Mouse (Mus musculus): Measurements from ENCODE around the gene Lypd6b. TPM values are rescaled to one million over a fixed set of nuclear protein-coding genes. Genes with fewer than 3 reads are reported as not detected.

Lypd6b gene
- polyA plus RNA-seq, 1 experiment from 2014 or later = 0.12 TPM

DNA sequence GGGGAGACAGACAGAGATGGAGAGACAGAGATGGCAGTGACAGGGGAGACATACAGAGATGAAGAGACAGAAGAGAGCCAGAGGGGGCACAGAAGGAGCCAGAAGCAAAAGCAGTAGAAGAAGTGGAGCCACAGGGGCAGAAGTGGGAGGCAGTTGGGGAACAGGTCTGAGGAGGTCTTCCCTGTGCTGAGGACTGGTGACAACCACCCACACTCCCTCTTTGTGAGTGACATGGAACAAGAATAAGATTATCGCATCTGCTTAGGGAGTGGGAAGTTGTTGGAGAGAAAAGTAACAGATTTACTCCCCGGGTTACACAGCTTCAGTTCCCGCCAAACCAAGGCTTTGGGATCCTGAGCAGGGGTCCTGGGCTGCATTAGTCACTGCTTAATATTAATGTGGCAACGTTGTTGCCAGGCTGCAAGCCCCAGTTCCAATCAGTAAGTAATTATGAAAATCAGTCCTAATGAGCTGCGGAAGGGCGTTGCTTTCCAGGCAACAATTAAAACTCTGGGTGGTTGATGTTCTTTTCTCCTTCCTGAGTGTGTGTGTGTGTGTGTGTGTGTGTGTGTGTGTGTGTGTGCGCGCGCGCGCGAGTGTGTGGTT lies 50.1 kb downstream of the Lypd6b start:
- Histone ChIP-seq H3K27ac (no peak overlapping the region), H3K4me3 (no peak overlapping the region), H3K27me3 (replicated peaks) (no peaks in the 10 kb centered on the region), H3K36me3 (no peaks in the 10 kb centered on the region), H3K9ac (no peak overlapping the region), H3K4me1 (no peaks in the 10 kb centered on the region), H3K9me3 (replicated peaks) (no peaks in the 10 kb centered on the region), H3K4me2 (no peak overlapping the region)
- ATAC-seq = no peak
- 59% methylated on average over 10 of the region's 12 CpGs for WGBS (ENCODE audit: insufficient replicate concordance)

DNA sequence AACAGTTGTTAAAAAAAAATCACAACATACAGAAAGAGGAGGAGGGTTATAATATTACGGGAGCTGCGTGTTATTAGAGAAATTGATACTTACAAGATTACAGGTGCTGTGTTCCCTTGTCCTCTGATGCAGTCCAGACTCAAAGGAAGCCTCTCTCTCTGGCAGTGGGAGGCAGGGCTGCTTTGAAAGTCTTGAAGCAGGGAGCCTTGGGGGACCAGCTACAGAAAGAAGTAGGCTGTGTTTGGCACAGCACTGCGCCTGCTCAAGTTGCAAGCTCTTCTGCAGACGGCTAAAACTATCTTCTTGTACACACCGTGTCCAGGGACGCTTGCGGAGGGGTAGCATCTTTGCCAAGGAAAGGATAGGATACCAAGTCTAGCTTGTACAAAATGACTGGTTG lies 51.1 kb downstream of the Lypd6b start:
- no peak overlapping the region for H3K27ac ChIP-seq
- no peaks in the 10 kb centered on the region for H3K36me3 ChIP-seq
- no peak overlapping the region for H3K4me3 ChIP-seq
- H3K4me1 ChIP-seq = no peaks in the 10 kb centered on the region
- no peaks in the 10 kb centered on the region for H3K9me3 ChIP-seq (replicated peaks)
- no peak for ATAC-seq
- no peak overlapping the region for H3K4me2 ChIP-seq
- WGBS (ENCODE audit: insufficient replicate concordance) = 80% methylated on average over 7 of the region's 7 CpGs
- no peak overlapping the region for H3K9ac ChIP-seq
- H3K27me3 ChIP-seq (replicated peaks) = no peaks in the 10 kb centered on the region

DNA sequence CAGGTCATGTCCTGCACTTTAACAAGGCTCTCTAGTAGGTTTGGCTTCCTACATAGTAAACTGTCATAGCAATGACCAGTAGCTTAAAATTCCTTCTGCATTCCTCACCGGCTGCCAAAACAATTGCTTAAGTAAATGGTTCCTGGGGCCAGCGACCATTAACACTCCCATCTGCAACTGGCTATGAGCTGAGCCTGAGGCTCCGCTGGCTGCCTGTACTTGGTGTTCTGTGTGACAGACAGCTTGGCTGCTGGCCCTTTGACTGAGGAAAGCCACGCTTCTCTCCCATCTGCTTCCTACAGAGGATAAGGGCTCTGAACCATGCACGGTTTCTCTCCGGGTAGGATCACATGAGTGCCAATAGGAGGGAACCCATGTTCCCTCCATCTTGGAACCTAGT lies 53.1 kb downstream of the Lypd6b start:
- 50% methylated on average over 6 of the region's 6 CpGs for WGBS (ENCODE audit: insufficient replicate concordance)
- no peak overlapping the region for H3K4me3 ChIP-seq
- H3K9me3 ChIP-seq (replicated peaks) = no peaks in the 10 kb centered on the region
- H3K27ac ChIP-seq = no peak overlapping the region
- H3K27me3 ChIP-seq (replicated peaks) = no peaks in the 10 kb centered on the region
- H3K9ac ChIP-seq = no peak overlapping the region
- no peak for ATAC-seq
- H3K36me3 ChIP-seq = no peaks in the 10 kb centered on the region
- H3K4me1 ChIP-seq = no peaks in the 10 kb centered on the region
- no peak overlapping the region for H3K4me2 ChIP-seq

DNA sequence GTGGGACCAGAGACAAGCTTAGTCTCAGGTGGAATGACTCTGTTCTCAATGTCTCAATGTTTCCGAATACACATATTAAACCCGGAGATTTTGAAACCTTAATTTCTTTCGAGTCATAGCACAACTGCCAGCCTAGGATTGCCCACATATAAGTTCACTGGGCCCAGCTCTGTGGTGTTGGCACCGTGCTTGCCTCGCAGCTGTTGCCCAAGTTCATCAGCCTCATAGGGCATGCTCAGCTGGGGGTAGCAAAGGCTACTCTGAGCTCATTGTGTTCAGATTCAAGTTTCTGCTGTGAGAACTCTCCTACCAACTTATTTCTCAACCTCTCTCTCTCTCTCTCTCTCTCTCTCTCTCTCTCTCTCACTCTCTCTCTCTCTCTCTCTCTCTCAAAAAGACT lies 53.6 kb downstream of the Lypd6b start:
- Histone ChIP-seq H3K4me2 (no peak overlapping the region), H3K27ac (no peak overlapping the region), H3K4me3 (no peak overlapping the region), H3K9ac (no peak overlapping the region), H3K9me3 (replicated peaks) (no peaks in the 10 kb centered on the region), H3K36me3 (no peaks in the 10 kb centered on the region), H3K4me1 (no peaks in the 10 kb centered on the region), H3K27me3 (replicated peaks) (no peaks in the 10 kb centered on the region)
- 76% methylated on average over 5 of the region's 5 CpGs for WGBS (ENCODE audit: insufficient replicate concordance)
- ATAC-seq = no peak

DNA sequence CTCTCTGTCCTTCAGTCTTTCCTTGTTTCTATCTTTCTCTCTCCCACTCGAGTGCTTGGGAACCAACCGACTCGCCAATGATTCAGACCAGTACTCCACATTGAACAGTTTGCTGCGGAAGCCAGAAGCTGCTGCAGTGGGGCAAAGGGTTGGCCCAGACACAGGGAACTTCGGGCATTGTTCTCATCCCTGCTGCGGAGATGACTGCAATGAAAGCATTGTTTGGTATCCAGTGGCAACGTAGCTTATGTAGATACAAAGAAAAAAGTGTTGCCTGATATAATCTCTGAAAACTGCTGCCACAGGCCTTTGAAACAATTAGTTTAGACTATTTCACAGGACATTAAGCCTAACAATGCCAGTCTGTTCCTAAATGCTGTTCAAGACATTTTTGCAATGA lies 57.6 kb downstream of the Lypd6b start:
- no peak overlapping the region for H3K4me3 ChIP-seq
- H3K9me3 ChIP-seq (replicated peaks) = no peaks in the 10 kb centered on the region
- H3K9ac ChIP-seq = no peak overlapping the region
- no peak overlapping the region for H3K4me2 ChIP-seq
- ATAC-seq = no peak
- no peaks in the 10 kb centered on the region for H3K4me1 ChIP-seq
- no peaks in the 10 kb centered on the region for H3K36me3 ChIP-seq
- no peak overlapping the region for H3K27ac ChIP-seq
- 66% methylated on average over 7 of the region's 7 CpGs for WGBS (ENCODE audit: insufficient replicate concordance)
- H3K27me3 ChIP-seq (replicated peaks) = no peaks in the 10 kb centered on the region

DNA sequence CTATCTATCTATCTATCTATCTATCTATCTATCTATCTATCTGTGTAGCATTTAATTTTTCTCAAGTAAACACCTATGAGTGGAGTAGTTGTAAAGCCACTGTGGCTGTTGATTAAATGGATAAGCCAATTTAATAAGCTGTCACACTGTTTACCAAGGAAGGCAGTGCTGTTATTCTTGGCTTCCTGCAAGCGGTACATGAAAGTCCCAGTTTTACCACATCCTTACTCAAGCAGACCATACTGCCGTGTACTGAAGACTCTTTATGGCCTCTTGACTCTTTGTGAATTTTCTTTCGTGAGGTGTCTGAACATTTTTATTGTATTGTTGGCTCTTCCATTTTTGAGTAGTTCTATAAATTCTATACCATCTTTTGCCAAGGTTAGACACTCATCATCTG lies 58.6 kb downstream of the Lypd6b start:
- Histone ChIP-seq H3K4me3 (no peak overlapping the region), H3K9ac (no peak overlapping the region), H3K27me3 (replicated peaks) (no peaks in the 10 kb centered on the region), H3K9me3 (replicated peaks) (no peaks in the 10 kb centered on the region), H3K36me3 (no peaks in the 10 kb centered on the region), H3K4me1 (no peaks in the 10 kb centered on the region), H3K27ac (no peak overlapping the region), H3K4me2 (no peak overlapping the region)
- WGBS (ENCODE audit: insufficient replicate concordance) = 49% methylated on average over 3 of the region's 3 CpGs
- no peak for ATAC-seq

DNA sequence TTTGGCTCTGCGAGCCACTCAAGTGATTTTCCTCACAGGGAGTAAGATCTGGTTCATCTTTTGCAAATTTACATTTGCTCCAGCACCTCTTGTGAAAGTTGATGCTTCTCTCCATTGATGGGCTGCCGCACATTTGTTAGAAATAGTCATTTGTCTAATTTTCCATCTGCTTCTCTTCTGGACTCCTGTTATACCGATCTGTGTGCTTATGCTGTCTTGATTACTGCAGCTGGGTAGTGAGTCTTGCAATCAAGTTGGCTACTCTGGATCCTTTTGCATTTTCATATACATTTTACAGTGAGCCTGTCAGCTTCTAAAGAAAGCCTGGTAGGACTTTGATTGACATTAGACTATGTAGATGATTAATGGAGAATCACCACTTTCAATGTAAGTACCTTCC lies 59.4 kb downstream of the Lypd6b start:
- 71% methylated on average over 3 of the region's 3 CpGs for WGBS (ENCODE audit: insufficient replicate concordance)
- H3K36me3 ChIP-seq = no peaks in the 10 kb centered on the region
- no peaks in the 10 kb centered on the region for H3K9me3 ChIP-seq (replicated peaks)
- no peaks in the 10 kb centered on the region for H3K27me3 ChIP-seq (replicated peaks)
- no peak overlapping the region for H3K9ac ChIP-seq
- no peak overlapping the region for H3K4me2 ChIP-seq
- no peak overlapping the region for H3K27ac ChIP-seq
- no peak for ATAC-seq
- no peaks in the 10 kb centered on the region for H3K4me1 ChIP-seq
- H3K4me3 ChIP-seq = no peak overlapping the region

DNA sequence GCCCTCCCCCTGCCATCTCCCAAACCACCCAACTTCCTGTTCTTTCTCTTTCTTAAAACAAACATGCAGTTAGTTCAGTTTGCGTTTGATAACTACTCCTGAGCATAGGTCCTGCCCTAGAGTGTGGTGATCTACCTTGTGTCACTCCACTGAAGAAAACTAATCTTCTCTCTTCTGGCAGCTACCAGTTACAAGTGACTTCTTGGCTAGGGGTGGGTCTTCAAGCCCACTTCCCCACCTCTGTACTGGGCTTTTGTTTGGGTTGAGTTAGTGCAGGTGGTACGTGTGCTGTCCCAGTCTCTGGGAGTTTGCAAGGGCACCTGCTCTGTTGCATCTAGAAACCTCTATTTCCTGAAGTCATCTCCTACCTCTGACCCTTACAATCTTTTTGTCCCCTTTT lies 60.3 kb downstream of the Lypd6b start:
- H3K9ac ChIP-seq = no peak overlapping the region
- WGBS (ENCODE audit: insufficient replicate concordance) = 33% methylated on average over 2 of the region's 2 CpGs
- H3K27ac ChIP-seq = no peak overlapping the region
- H3K27me3 ChIP-seq (replicated peaks) = no peaks in the 10 kb centered on the region
- H3K9me3 ChIP-seq (replicated peaks) = no peaks in the 10 kb centered on the region
- no peaks in the 10 kb centered on the region for H3K36me3 ChIP-seq
- no peak for ATAC-seq
- H3K4me1 ChIP-seq = no peaks in the 10 kb centered on the region
- H3K4me2 ChIP-seq = no peak overlapping the region
- no peak overlapping the region for H3K4me3 ChIP-seq

DNA sequence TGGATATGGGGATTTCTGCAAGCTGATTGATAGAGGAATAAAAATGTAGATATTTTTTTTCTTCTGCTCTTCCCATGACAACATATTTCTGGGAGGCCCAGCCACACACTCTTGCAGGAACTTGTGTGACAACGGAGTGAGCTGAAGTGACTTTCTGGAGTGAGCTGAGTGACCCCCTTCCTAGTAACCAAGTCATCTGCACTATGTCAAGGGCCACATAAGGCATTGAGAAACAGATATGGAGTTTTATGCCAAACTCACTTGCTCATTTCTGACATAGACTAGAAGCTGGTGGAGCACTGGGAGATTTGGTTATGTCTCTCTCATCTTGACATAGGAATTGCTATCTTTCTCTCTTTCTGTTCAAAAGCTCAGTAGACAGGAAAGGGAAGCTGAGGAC lies 62.3 kb downstream of the Lypd6b start:
- Histone ChIP-seq H3K9ac (no peak overlapping the region), H3K4me1 (no peaks in the 10 kb centered on the region), H3K27me3 (replicated peaks) (no peaks in the 10 kb centered on the region), H3K4me2 (no peak overlapping the region), H3K9me3 (replicated peaks) (no peaks in the 10 kb centered on the region), H3K27ac (no peak overlapping the region), H3K36me3 (no peaks in the 10 kb centered on the region), H3K4me3 (no peak overlapping the region)
- ATAC-seq = no peak
- WGBS (ENCODE audit: insufficient replicate concordance) = 54% methylated on average over 1 of the region's 1 CpGs

DNA sequence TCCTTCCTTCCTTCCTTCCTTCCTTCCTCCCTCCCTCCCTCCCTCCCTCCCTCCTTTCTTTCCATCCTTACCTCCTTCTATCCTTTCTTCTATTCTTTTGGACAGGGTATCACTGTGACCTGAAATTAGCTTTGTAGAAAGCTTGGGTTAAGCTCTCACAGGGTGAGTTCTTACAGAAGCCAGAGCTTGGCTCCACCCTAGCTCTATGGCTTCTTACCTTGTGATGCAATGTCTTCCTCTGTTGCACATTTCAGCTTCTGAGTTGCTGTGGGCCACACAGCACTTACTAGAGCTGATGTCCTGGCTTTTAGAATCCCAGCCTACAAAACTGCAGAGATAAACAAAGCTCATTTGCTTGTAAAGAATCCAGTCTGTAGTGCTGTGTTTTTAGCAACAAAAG lies 64.5 kb downstream of the Lypd6b start:
- Histone ChIP-seq H3K27ac (no peak overlapping the region), H3K4me1 (no peaks in the 10 kb centered on the region), H3K4me2 (no peak overlapping the region), H3K9ac (no peak overlapping the region), H3K36me3 (no peaks in the 10 kb centered on the region), H3K9me3 (replicated peaks) (no peaks in the 10 kb centered on the region), H3K27me3 (replicated peaks) (no peaks in the 10 kb centered on the region), H3K4me3 (no peak overlapping the region)
- ATAC-seq = no peak

DNA sequence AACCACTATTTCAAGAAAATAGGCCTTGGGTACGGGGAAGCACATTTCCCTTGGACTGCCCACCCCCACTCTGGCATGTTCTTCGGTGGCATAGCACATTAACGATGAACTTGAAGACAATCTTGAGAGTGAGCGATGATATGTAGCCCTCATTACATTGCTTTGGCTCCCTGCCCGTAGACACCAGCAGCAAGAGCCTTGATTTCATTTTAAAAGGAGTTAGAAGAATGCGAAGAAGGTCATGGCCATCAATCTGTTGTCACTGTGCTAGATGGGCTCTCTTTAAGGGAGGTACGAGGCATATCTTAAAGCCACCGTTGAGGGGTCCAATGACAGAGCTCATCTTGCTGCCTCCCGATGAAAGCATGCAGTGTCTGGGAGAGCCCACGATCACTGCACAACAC lies 68.7 kb downstream of the Lypd6b start:
- peaks cover 7% of the 10 kb centered on the region; the same call in 1 of the 2 replicates for H3K27me3 ChIP-seq (replicated peaks)
- 71% methylated on average over 10 of the region's 10 CpGs for WGBS (ENCODE audit: insufficient replicate concordance)
- H3K4me2 ChIP-seq = no peak overlapping the region

DNA sequence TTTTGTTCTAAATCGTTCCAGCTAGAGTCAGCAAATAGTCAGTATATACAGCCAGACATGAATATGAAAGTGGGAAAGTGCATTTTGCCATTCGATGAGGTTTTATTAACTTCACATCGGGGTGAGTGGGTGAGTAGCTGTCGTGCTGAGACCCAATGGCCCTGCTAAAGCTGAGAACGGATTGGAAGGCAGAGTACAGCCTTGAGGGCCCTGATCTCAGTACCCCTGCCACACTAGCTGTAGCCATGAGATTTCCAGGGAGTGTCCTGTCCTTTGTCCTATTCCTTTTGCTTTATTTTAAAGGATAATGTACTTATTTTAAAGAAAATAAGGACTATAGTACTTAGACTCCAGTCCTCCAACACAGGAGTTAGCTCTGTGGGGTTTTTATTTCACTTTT lies 69.1 kb downstream of the Lypd6b start:
- no peaks in the 10 kb centered on the region for H3K4me1 ChIP-seq
- H3K9me3 ChIP-seq (replicated peaks) = no peaks in the 10 kb centered on the region
- H3K9ac ChIP-seq = no peak overlapping the region
- WGBS (ENCODE audit: insufficient replicate concordance) = 67% methylated on average over 5 of the region's 5 CpGs
- no peak overlapping the region for H3K27ac ChIP-seq
- no peak for ATAC-seq
- H3K4me2 ChIP-seq = no peak overlapping the region
- H3K4me3 ChIP-seq = no peak overlapping the region
- H3K27me3 ChIP-seq (replicated peaks) = peaks cover 9% of the 10 kb centered on the region; the same call in 1 of the 2 replicates
- H3K36me3 ChIP-seq = no peaks in the 10 kb centered on the region

More for the DNA sequence above, 68.7 kb downstream of the Lypd6b start:
- no peak overlapping the region for H3K4me3 ChIP-seq
- no peak overlapping the region for H3K27ac ChIP-seq
- no peaks in the 10 kb centered on the region for H3K36me3 ChIP-seq
- ATAC-seq = no peak
- H3K9me3 ChIP-seq (replicated peaks) = no peaks in the 10 kb centered on the region
- no peaks in the 10 kb centered on the region for H3K4me1 ChIP-seq
- no peak overlapping the region for H3K9ac ChIP-seq

DNA sequence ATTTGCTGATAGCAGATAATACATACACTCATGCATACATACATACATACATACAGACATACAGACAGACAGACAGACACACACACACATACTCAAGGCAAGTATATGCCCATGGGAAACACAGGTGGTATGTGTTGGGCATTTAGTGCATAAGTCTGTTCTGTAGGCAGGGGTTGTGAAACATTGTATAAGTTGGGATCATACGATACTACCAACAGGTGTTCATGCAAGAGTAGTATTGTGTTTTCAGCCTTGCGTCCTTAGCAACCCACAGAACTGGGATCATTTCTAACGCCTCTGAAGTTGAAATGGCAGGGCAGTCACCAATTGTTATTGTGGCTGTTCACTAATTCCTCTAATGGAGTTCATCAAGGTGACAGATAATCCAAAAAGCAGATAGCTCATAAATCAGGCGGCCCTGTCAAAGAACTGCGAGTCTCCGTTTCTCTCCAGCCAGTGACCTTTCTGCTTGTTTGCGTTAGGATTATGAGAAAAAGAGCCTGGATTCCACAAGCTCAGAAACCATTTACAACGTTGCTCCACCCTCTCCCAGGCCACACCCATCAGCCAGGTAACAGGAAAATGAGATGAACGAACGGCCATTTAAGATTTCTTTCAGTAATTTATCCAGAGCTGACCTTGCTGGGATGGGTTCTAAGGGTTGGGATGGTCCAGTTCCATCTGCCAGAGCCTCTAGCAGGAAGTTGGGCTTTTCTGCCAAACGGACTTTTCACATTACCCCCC lies 72.9 kb downstream of the Lypd6b start:
- peaks cover 14% of the 10 kb centered on the region; the same call in 1 of the 2 replicates for H3K27me3 ChIP-seq (replicated peaks)
- no peaks in the 10 kb centered on the region for H3K4me1 ChIP-seq
- no peak overlapping the region for H3K4me2 ChIP-seq
- H3K27ac ChIP-seq = no peak overlapping the region
- no peak overlapping the region for H3K4me3 ChIP-seq
- H3K9ac ChIP-seq = no peak overlapping the region
- no peak for ATAC-seq
- H3K9me3 ChIP-seq (replicated peaks) = no peaks in the 10 kb centered on the region
- WGBS (ENCODE audit: insufficient replicate concordance) = 47% methylated on average over 11 of the region's 11 CpGs
- H3K36me3 ChIP-seq = no peaks in the 10 kb centered on the region
